Mouse (Mus musculus): ENCODE results near the gene Kantr. TPM values are rescaled to one million over a fixed set of nuclear protein-coding genes. Genes with fewer than 3 reads are reported as not detected.

The Kantr gene
- polyA plus RNA-seq (2016; fragmentation: Nextera tagmentation; extraction: Ambion mirVana) = 14.8 and 16.8 TPM in 2 replicates

GRCm38 (mm10) chrX:152326996-152327688, at the start of gene Kantr:
Gene Kantr, minus strand, starts transcription at chrX:152327495.
- 14% methylated on average over 29 of the region's 29 CpGs for WGBS
- H3K9me3 ChIP-seq (replicated peaks) = no peaks in the 10 kb centered on the region
- peak within 1 kb of the TSS; percentile 68 for H3K4me3 ChIP-seq
- H3K36me3 ChIP-seq = no peaks in the 10 kb centered on the region
- peak; percentile 68 for DNase-seq (ENCODE audit: low spot score)
- H3K27me3 ChIP-seq (ENCODE audit: low read depth, poor library complexity, severe bottlenecking) = peaks cover 97% of the 10 kb centered on the region
- H3K27ac ChIP-seq (replicated peaks) = peak within 1 kb of the TSS; percentile 82
- H3K4me1 ChIP-seq = peaks cover 5% of the 10 kb centered on the region

- peak; percentile 84 for DNase-seq (ENCODE audit: low spot score)
- Histone ChIP-seq H3K9me3 (replicated peaks) (no peaks in the 10 kb centered on the region), H3K4me3 (peak within 1 kb of the TSS; percentile 62), H3K27ac (replicated peaks) (peak within 1 kb of the TSS; percentile 92), H3K36me3 (no peaks in the 10 kb centered on the region), H3K4me1 (peaks cover 25% of the 10 kb centered on the region), H3K27me3 (ENCODE audit: low read depth, poor library complexity, severe bottlenecking) (peaks cover 96% of the 10 kb centered on the region)
- WGBS = 19% methylated on average over 24 of the region's 24 CpGs
Observed at GRCm38 (mm10) chrX:152368397-152369273, 41.3 kb upstream of the Kantr start, which contains the start of gene Gpr173. Gene Gpr173, minus strand, starts transcription at chrX:152368704.

DNA sequence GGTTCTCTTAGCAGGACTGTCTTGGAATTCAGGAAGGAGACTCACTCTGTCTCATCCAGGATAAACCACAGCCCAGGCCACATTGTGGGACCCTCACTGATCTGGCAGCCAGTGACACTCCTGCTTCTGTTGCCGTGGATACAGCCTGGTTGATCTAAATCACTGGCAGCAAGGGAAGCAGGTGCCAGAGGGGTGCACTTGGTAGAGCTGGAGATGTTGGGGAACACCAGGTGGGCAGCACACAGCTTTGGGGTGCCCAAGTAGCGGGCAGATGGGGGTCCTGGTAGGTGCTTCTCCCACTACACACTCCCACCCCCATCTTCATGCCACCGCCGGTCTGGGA, 40.7 kb upstream of the Kantr start:
- peaks cover 96% of the 10 kb centered on the region for H3K27me3 ChIP-seq (ENCODE audit: low read depth, poor library complexity, severe bottlenecking)
- no peak for DNase-seq (ENCODE audit: low spot score)

GRCm38 (mm10) chrX:152366418-152366817, 39.1 kb upstream of the Kantr start:
- Histone ChIP-seq H3K27me3 (ENCODE audit: low read depth, poor library complexity, severe bottlenecking) (peaks cover 100% of the 10 kb centered on the region), H3K27ac (replicated peaks) (no peak overlapping the region), H3K4me1 (peaks cover 25% of the 10 kb centered on the region), H3K36me3 (no peaks in the 10 kb centered on the region), H3K9me3 (replicated peaks) (no peaks in the 10 kb centered on the region), H3K4me3 (peak overlapping the region; percentile 62; the same call in 1 of the 2 replicates)
- WGBS = 100% methylated on average over 1 of the region's 2 CpGs
- no peak for DNase-seq (ENCODE audit: low spot score)

More for the DNA sequence above, 40.7 kb upstream of the Kantr start:
- WGBS = 17% methylated on average over 4 of the region's 4 CpGs
- H3K36me3 ChIP-seq = no peaks in the 10 kb centered on the region
- H3K4me1 ChIP-seq = peaks cover 25% of the 10 kb centered on the region
- peak overlapping the region; percentile 92 for H3K27ac ChIP-seq (replicated peaks)
- peak overlapping the region; percentile 62 for H3K4me3 ChIP-seq
- H3K9me3 ChIP-seq (replicated peaks) = no peaks in the 10 kb centered on the region

GRCm38 (mm10) chrX:152352553-152353153, 25.4 kb upstream of the Kantr start:
- peaks cover 100% of the 10 kb centered on the region for H3K27me3 ChIP-seq (ENCODE audit: low read depth, poor library complexity, severe bottlenecking)
- DNase-seq (ENCODE audit: low spot score) = peak; percentile 15
- H3K4me1 ChIP-seq = no peaks in the 10 kb centered on the region
- 19% methylated on average over 5 of the region's 5 CpGs for WGBS
- no peak overlapping the region for H3K27ac ChIP-seq (replicated peaks)
- no peaks in the 10 kb centered on the region for H3K9me3 ChIP-seq (replicated peaks)
- H3K36me3 ChIP-seq = no peaks in the 10 kb centered on the region
- no peak overlapping the region for H3K4me3 ChIP-seq

- H3K9me3 ChIP-seq (replicated peaks) = no peaks in the 10 kb centered on the region
- WGBS = 96% methylated on average over 14 of the region's 14 CpGs
- peaks cover 14% of the 10 kb centered on the region for H3K36me3 ChIP-seq
- H3K27ac ChIP-seq (replicated peaks) = no peak overlapping the region
- no peaks in the 10 kb centered on the region for H3K4me1 ChIP-seq
- H3K27me3 ChIP-seq (ENCODE audit: low read depth, poor library complexity, severe bottlenecking) = peaks cover 100% of the 10 kb centered on the region
- DNase-seq (ENCODE audit: low spot score) = no peak
- no peak overlapping the region for H3K4me3 ChIP-seq
Observed at GRCm38 (mm10) chrX:152347041-152347440, 19.7 kb upstream of the Kantr start.

DNA sequence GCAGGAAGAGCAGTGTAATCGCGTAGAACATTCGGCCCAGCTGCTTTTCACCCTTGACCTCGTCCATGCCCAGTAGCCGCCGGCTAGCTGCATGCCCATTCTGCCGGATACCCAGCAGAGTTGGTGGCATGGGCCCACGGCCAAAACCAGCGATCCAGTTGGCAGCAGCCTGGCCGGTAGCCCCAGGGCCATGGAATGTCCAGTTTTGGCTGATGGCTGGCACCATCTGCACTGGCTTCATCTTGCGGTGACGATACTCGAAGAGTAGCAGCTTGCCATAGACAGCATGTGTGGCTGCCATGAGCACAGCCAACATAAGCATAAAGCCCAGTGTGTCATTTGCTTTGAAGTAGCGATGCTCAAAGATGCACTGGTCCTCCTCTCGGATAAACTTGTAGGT, 19.3 kb upstream of the Kantr start:
- Histone ChIP-seq H3K36me3 (peaks cover 14% of the 10 kb centered on the region), H3K27me3 (ENCODE audit: low read depth, poor library complexity, severe bottlenecking) (peaks cover 100% of the 10 kb centered on the region), H3K27ac (replicated peaks) (no peak overlapping the region), H3K9me3 (replicated peaks) (no peaks in the 10 kb centered on the region), H3K4me3 (no peak overlapping the region), H3K4me1 (0 out of 2 replicates have a peak, but pooled peaks cover under 1% of the 10 kb centered on the region)
- no peak for DNase-seq (ENCODE audit: low spot score)
- WGBS = 92% methylated on average over 15 of the region's 15 CpGs

DNA sequence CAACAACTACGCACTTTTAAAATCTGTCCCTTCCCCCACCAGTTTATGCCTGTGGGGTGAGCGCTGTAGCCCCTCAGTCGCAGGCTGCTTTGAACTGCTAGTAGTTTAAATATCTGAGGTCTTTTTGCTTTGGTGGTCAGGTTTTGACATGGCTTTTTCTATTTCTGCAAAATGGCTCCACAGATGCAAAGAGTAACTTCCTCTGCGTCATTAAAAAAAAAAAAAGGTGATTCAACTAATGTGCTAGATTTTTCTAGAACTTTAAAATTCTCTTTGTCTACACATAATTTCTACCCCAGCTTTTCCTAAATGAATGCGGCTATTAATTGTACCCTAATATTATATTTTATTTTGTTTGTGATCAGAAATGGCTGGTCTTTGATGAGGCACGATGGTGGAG, 15.6 kb upstream of the Kantr start:
- no peak for DNase-seq (ENCODE audit: low spot score)
- Histone ChIP-seq H3K4me1 (peaks cover 15% of the 10 kb centered on the region), H3K27me3 (ENCODE audit: low read depth, poor library complexity, severe bottlenecking) (peaks cover 100% of the 10 kb centered on the region), H3K36me3 (peaks cover 43% of the 10 kb centered on the region), H3K4me3 (peak overlapping the region; percentile 70), H3K27ac (replicated peaks) (peak overlapping the region; percentile 91), H3K9me3 (replicated peaks) (no peaks in the 10 kb centered on the region)
- 36% methylated on average over 6 of the region's 6 CpGs for WGBS

DNA sequence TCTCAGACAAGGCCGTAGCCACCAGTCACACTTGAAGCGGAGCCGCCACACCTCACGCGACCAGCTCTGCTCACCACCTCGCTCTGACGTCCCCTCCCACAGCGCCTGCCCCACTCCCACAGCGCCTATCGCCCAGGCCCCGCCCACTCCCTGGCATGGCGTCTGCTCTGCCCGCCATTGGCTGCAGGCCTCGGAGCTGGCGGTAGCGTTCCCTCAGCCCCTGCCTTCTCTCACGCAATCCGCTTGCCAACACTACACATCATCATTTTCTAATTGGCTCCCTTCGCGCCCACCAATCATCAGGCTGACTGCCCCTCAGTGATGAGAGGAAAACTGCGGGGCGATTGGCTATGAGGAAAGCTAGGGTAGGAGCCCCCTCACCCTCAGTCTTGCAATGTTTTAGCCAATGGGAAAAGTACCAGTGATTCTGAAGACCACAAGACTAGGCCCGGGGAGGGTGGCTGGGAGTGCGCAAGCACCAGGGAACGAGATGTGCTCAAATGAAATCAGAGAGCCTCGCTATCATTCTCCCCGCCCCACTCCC, 15.1 kb upstream of the Kantr start, which contains the start of gene Tspyl2:
Gene Tspyl2 (minus strand): TSS at position 68 of the 544 bp plus-strand sequence.
- Histone ChIP-seq H3K27ac (replicated peaks) (peak within 1 kb of the TSS; percentile 91), H3K4me3 (peak within 1 kb of the TSS; percentile 70), H3K27me3 (ENCODE audit: low read depth, poor library complexity, severe bottlenecking) (peaks cover 100% of the 10 kb centered on the region), H3K36me3 (peaks cover 43% of the 10 kb centered on the region), H3K4me1 (peaks cover 19% of the 10 kb centered on the region), H3K9me3 (replicated peaks) (no peaks in the 10 kb centered on the region)
- DNase-seq (ENCODE audit: low spot score) = peak; percentile 90
- 13% methylated on average over 25 of the region's 27 CpGs for WGBS

GRCm38 (mm10) chrX:152341496-152341895, 14.2 kb upstream of the Kantr start:
- Histone ChIP-seq H3K9me3 (replicated peaks) (no peaks in the 10 kb centered on the region), H3K4me1 (peaks cover 26% of the 10 kb centered on the region), H3K27me3 (ENCODE audit: low read depth, poor library complexity, severe bottlenecking) (peaks cover 100% of the 10 kb centered on the region), H3K36me3 (peaks cover 34% of the 10 kb centered on the region), H3K4me3 (peak overlapping the region; percentile 70), H3K27ac (replicated peaks) (peak overlapping the region; percentile 91)
- peak; percentile 19 for DNase-seq (ENCODE audit: low spot score)
- 34% methylated on average over 11 of the region's 11 CpGs for WGBS

DNA sequence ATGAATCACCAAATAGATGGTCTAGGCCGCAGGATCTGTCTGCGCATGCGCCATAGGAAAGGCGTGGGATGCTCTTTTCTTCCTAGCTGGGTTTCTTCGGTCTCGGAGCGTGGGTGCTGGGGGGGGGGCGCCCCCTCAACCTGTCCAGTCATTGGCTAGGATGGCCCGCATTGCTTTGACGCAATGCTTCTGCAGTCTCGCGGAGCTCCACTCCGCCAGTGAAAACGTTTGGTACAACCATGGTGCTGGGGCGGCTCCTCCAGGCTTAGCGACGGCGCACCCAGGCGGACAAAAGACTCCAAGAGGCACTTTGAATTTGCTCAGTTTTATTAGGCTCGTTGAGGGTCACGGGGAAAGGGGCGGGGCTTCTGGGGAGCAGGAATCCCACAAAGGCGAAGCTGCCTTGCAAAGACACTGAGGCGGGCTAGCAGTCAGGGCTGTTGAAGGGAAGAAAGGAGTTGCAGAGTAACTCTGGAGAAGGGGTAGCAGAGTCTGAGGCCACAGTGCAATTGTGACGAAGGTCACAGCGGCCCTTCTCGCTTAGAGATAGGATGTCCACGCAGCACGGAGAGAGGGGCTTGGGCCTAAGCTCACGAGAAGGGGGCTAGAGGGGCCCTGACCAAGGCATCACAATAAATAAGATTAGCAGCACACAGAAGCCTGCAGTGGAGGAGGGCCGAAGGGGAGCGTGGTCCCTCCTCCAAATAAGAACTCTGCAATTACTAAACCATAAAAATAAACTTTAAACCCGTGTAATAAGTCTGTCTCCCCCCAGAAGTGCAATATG, 9.4 kb upstream of the Kantr start:
- peak; percentile 89 for DNase-seq (ENCODE audit: low spot score)
- H3K27me3 ChIP-seq (ENCODE audit: low read depth, poor library complexity, severe bottlenecking) = peaks cover 88% of the 10 kb centered on the region
- WGBS = 13% methylated on average over 33 of the region's 33 CpGs

More for the DNA sequence above, 9.4 kb upstream of the Kantr start:
- H3K4me1 ChIP-seq = peaks cover 26% of the 10 kb centered on the region
- no peaks in the 10 kb centered on the region for H3K9me3 ChIP-seq (replicated peaks)
- peaks cover 29% of the 10 kb centered on the region for H3K36me3 ChIP-seq
- peak overlapping the region; percentile 93 for H3K27ac ChIP-seq (replicated peaks)
- H3K4me3 ChIP-seq = peak overlapping the region; percentile 48
